Mouse (Mus musculus): ENCODE measurements around the gene Itpa.
A peak's percentile ranks its signal among the peaks of the same experiment; 100 is the strongest.

The Itpa gene

DNA sequence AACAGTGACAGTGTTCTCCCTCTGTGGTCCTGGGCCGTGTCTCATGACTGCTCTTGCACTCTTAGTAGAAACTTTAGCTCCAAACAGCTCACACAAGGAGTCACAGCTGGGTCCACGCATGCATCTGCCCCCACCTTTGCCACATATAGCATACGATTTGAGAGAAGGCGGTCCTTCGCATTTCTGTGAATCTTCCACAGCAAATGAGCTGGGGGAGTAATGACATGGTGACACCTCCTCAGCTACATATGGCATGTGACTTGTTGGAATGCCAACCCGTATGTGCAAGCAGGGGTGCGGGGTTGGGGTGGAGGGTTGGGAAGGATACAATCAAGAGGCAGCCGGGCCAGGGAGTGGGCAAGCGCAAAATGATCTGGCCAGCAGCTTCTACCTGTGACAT lies 10.9 kb upstream of the Itpa start:
- DNase-seq (ENCODE audit: low spot score in 2 of 2), result no peak

DNA sequence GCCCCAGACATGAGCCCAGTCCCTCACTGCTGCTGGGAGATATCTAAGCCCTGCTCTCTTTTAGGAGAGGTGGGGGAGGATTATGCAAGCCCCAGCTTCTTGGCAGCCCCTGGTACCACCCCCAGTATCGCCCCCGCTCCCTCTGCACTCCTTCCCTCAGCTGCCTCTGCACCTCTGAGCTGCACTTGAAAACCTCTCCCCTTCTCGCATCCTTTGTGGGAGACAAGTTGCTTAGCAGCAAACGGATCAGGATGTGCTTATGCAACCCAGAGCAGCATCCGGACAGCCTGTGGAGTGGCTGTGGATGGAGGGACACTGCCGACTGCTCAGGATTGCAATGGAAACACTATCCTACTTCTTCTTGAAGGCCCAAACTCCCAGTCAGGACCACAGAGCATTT lies 9.9 kb upstream of the Itpa start:
- peak; percentile 57 to 76 for DNase-seq (ENCODE audit: low spot score in 2 of 2)

DNA sequence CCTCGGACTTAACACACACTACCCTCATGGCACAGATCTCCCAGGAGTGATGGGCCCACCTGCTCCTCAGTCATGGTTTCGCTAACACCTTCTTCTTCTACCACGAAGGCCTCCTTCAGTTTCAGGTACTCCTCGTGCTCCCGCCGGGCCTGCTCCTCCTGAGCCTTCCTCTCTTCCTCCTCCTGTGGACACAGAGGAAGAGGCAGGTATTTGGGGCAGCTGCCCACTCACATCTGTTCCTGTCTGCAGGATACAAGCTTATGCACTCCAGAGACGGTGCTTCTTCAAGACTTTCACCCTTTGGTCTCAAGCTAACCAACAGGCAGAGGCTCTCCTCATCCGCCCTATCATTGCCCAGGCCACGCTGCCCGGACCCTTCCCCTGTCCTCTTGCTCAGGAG lies 8.9 kb upstream of the Itpa start:
- DNase-seq (ENCODE audit: low spot score in 2 of 2), result no peak

DNA sequence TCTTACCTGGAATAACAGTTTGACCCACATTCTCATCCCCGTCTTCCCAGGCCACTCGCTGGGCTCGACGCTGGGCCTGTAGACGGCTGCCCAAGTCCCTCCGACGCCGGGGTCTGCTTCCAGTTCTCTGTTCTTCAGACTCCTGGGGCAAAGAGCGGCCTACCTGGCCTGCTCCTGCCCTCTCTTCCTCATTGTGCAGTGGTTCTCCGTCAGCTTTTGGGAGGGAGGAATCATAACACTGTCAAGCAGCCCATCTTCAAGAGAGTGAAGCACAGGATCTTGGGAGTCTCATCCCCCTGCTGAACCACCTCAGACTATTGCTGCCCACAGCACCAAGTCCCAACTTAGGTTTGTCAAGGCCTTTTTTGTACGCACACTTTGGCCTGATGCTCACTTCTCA lies 4.1 kb upstream of the Itpa start:
- no peak for DNase-seq (ENCODE audit: low spot score in 2 of 2)

DNA sequence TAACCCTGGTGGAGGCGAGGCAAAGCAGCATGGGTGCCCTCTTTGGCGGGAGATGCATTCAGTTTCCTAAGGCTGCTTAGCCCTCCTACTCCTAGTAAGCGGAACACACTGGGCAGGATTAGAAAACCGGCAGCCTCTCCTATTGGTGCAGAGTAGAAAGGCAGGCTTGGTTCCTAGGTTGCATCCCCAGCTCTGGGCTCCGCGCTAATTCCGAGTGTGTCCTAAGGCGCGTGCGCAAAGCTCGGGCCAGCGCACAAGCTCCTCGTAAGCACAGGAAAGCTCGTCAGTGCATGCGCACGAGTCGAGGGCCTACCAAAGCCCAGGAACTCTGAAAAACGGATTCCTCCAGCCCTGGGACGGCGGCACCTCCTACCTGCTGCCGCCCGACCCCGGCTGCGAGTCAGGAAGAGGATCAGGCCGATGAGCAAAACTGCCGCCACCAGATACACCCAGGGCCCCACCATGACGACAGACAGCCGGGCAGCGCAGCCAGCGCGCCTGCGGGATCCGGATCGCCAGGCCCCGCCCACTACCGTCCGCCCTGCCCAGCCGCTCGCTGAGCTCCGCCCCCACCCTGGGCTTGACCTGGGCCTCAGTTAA lies 3.2 kb upstream of the Itpa start, which contains the start of gene Ddrgk1:
TSS of gene Ddrgk1 (minus strand) at position 558 of the 600 bp plus-strand sequence.
- DNase-seq (ENCODE audit: low spot score in 2 of 2), result peak; percentile 88 to 93

DNA sequence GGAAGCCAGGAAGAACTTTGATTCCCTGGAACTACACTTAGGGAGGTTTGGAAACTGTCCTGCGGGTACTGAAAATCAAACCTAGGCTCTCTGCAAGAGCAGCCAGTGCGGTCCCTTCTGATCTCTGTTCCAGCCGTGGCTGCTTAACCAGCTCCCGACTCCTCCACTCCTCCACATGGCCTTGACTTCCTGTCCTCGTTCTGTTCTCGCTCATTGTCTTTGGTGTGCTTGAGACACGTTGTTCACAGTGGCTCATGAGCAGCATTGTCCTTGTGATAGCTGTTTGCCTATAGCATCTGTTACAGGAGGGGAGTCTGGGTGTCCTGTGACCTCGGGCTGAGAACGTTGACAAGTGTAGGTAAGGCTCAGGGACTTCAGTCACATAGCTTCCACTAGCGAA lies 9.8 kb downstream of the Itpa start:
- DNase-seq (ENCODE audit: low spot score in 2 of 2), result no peak

DNA sequence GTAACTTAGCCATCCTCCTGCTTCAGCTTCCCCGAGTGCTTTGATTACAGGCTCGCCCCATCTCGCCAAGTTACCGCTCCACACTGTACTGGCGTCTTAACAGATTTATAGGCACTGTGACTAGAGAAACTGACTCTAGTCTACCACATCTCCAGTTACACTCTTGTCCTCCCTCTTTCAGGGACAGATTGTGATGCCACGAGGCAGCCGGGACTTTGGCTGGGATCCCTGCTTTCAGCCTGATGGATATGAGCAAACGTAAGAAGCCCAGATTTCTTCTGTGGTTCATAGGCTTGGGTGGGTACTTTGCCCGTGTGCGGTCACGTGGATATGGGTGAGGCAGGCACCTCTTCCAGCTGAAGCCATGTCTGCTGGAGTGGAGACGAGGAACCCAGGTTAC lies 11.7 kb downstream of the Itpa start:
- DNase-seq (ENCODE audit: low spot score in 2 of 2), result no peak

DNA sequence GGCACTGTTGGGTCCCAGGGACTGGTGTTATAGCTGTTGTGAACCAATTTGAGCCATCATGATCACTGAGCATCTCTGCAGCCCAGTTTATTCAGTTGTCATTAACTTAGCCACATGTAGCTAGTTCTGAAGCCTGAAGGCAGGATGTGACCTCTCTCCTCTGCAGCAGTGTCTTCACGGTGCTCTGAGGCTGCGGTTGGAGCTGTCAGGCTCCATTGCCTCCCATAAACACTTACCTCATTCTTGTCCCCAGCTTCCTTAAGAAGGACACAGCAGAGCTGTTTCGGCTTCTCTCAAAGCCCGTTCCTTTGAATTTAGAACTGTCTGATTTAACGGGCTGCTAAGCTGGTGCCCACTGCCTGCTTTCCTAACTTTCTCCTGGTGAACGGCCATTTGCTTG lies 12.5 kb downstream of the Itpa start:
- no peak for DNase-seq (ENCODE audit: low spot score in 2 of 2)

DNA sequence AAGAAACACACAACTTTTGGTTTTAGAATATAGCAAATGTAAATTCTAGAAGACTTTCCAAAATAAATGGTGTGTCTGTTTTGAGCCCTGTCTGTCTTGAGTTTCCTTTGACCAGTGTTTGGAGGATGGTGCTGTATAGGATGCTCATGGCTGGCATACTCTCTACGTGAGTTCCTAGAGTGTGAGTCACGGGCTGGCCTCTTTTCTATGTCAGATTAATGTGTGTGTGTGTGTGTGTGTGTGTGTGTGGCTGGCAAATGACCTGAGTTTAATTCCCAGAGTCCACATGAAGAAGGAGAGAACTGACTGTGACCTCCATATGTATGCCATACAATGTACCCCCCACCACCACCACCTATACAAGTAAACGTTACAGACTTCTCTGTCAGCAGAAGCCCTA lies 14.1 kb downstream of the Itpa start:
- DNase-seq (ENCODE audit: low spot score in 2 of 2), result no peak

DNA sequence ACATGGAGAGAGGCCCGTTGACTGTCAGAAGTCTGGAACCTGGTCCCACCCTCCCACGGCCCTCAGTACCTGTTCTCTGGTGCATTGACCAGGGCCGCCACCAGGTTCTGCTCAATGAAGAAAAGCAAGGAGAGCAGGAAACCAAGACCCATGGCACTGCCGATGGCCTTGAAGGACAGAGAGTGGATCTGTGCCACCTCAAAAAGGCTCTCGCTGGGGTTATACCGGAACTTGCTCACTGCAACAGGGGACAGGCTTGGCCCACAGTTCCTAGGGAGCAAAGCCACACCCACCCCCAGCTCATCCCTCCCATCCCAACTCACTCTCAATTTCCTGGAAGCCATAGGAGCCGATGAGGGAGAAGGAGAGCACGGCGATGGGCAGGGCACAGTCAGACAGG lies 18.0 kb downstream of the Itpa start:
- DNase-seq (ENCODE audit: low spot score in 2 of 2), result no peak

DNA sequence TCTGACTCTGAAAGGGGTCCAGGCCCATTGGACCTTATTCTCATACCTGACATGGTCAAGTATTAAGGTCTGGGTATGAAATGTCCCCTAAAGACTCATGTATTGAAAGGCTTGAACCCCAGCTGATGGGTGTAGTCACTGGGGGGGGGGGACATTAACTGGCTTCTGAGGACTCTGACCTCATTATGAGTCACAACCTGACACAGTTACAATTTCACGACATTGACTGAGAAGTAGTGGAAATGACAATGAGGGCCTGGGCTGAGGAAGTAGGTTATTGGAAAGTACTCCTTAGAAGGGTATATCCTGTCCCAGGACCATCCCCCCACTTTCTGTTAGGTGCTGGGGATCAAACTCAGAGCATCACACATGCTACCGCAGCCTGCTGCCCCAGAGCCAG lies 21.6 kb downstream of the Itpa start:
- no peak for DNase-seq (ENCODE audit: low spot score in 2 of 2)

DNA sequence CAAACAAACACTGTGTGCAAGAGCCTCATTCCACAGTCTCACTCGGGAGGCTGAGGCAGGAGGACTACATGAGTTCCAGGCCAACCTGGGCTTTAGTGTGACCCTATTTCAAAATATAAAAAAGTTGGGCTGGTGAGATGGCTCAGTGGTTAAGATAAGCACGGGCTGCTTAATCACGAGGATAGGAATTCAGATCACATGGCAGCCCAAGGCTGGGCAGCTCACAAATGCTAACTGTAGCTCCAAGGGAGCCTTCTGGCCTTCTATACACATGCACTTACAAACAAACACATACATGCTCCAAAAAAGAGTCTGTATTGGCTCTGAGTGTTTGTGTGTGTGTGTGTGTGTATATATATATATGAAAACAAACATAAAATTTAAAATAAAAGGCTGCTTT lies 26.2 kb downstream of the Itpa start:
- DNase-seq (ENCODE audit: low spot score in 2 of 2), result no peak

DNA sequence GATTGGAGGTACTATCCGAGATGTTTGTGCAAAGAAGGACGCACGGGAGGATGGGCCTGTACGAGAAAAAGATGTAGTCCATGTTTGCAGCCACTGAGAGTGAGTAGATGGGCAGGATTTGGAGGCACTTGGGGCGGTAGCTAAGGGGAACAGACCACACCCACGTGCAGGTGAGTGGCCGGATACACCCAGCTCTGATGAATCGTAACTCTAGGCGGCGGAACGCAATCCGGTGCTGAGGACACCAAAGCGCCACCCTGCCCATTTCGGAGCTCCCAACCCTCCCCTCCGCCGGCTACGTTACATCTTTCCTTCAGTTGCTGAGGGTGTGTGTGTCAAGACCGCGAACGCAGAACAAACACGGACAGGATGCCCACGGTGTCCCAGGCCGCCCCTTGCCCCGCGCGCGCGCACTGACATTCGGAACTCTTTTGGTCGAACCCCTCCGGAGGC lies 29.3 kb downstream of the Itpa start:
- DNase-seq (ENCODE audit: low spot score in 2 of 2), result no peak

DNA sequence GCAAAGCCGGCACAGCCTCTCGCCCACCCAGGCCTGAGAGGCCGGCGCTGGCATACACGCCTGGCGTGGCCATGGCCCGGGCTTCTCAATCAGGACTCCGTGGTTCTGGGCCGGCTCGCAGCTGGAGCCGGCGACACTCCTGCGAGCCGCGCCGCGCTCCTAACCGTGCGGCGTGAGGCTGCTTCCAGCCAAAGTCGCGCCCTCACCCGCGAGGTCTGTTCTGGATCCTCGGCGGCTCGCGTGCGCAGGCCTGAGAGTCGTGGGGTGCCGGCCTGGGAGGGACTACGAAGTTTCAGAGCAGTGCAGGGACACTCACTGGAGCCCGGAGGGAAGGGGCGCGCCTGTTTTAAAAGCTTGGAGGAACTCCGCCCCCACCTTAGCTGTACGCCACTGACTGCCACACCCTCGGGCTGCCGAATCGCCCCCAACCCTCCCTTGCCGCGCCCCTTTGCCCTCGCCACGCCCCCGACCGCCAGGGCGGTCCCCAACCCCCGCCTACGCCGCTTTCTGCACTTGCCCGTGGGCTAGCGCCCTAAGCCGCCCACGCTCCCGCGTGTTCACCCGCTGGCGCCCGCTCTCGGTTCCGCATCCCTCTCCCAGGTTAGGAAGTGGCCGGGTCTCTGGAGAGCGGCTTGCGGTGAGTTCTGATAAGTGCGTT lies 29.9 kb downstream of the Itpa start, which contains the start of gene Slc4a11:
TSS of gene Slc4a11 (minus strand) at position 367 of the 658 bp plus-strand sequence.
- no peak for DNase-seq (ENCODE audit: low spot score in 2 of 2)

DNA sequence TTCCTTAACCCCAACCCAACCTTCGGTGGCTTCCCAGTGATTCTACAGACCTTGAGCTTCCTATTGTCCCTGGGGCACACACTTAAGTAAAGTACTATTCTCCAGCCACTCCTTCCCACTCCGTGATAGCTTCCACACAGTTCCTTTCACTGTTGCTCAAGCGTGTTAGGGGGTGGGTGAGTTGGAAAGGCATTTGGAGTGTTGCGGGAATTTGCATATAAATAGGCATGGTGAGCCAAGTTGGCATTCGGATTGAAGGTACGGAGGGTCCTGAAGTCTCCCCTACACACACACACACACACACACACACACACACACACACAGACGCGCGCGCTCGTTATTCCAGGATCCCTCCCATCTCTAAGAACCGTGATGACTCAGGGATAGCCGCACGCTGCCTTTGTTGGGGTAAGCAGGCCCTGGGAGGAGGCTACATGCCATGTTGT lies 30.4 kb downstream of the Itpa start:
- no peak for DNase-seq (ENCODE audit: low spot score in 2 of 2)

DNA sequence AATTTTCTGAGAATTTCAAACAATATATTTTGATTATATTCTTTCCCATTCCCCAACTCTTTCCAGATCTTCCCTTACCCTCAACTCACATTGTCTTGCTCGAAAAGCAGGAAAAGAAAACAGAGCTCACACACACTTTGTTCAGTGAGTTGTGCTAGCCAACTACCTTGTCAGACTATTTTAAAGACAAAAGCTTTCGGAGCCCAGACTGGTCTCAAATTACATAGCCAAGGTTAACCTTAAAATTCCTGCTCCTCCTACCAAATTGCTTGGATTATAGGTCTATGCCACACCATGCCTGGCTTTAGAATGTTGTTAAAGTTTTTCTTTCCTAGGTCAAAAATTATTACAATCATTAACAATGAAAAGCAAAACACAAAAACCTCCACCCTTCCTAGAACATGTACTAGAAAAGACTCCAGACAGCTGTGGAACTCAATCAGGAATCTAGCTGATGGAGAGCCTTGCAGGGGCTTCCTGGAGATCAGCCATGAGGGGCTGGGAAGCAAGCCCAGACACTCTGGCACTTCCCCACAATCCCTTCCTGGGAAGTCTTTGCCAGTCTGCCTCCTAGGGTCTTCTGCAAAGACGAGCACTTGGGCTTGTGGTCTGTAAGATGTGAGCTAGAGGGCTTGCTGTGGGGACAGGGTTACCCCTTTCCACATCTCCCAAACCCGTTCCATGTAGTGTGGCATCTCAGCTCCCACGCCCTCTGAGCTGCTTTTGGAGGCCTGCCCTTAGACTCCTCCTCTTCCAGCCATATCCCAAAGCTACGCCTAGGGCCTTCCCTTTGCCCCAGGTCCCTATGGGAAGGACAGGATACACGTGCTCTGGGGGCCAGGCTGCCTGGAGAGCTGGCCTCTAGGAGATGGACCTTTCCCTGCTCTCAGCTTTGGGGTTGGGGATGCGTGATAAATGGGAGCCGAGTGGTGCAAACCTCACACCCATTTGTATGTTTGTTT lies 36.9 kb downstream of the Itpa start:
- DNase-seq (ENCODE audit: low spot score in 2 of 2), result no peak

DNA sequence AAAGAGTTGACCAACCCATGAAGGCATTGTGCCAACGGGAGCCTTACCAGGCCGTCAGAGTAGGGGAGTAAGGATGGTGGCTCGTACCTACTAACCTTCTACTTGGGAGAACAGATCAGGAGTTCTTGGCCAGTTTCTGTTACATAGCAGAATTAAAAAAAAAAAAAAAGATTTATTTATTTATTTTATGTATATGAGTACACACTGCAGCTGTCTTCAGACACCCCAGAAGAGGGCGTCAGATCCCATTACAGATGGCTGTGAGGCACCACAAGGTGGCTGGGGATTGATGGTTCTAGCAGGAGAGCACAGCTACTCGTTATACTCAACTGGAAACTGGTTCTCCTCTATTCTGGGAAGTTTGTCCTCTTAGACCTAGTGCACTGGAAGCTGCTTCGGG lies 37.8 kb downstream of the Itpa start:
- no peak for DNase-seq (ENCODE audit: low spot score in 2 of 2)

DNA sequence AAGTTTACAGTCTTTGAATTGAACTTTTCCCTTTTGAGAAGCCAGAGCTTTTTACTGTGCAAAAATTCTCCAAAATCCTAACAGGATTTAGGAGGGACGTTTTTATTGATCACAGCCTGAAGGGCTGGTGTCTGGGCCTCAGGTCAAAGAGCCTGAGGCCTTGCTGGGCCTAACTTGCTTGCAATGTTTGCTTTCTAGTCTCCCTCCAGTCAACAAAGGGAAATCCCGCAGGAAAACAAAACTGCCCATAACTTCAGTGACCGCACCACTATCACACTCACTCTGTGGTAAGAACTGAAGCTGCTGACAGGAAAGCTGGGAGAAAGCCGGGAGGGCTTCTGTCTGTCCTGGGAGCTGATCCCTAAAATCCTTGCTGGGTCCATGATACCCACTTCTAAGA lies 39.2 kb downstream of the Itpa start:
- no peak for DNase-seq (ENCODE audit: low spot score in 2 of 2)

DNA sequence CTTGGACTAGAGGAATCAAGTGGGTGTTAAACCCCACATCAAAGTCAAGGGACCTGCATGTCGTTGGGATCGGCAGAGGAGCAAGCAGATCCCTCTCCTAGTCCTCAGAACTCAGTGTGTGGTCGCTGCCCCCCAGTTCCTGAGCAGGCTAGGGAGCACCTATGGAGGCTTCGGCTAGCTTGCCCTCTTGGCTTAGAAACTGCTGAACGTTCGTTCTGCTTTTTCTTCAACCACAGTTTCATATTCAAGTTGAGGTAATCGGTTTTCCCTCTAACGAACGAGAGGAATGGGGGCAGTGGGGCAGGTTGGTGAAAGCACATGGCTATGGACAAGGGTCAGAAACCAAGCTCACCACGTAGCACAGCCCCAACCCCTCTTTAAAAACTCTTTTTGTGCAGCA lies 39.6 kb downstream of the Itpa start:
- no peak for DNase-seq (ENCODE audit: low spot score in 2 of 2)

DNA sequence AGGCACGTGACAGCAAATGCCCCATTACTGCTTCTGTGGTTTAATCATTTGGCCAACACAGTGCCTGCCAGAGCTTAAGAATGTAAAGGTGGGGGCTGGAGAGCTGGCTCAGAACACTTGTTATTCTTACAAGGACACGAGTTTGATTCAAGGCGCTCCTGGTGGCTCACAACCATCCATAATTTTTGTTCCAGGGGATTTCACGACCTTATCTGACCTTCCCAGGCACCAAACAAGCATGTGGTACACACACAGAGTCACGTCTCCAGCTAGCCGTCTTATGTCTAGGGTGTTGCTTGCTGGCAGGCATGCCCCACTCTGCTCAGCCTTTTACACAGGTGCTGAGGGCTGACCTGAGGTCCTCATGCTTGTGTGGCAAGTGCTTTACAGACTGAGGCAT lies 50.5 kb downstream of the Itpa start:
- DNase-seq (ENCODE audit: low spot score in 2 of 2), result no peak

DNA sequence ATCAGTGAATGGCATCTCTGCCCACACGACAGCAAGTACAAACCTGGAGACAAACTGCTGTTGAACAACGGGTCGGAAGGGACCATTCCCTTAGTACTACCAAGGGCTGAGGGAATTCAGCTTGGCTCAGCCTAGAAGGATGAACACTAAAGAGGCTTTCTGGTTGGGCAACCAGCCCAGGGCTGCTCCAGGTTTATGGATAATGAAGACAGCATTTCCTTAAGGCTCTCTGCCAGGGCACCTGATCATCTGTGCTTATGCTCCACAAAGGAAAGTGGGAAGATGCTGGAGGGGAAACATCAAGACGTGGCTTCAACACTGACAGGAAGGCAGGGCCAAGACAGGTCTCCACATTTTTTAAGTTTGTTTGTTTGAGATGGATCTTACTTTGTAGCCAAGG lies 57.0 kb downstream of the Itpa start:
- DNase-seq (ENCODE audit: low spot score in 2 of 2), result no peak

DNA sequence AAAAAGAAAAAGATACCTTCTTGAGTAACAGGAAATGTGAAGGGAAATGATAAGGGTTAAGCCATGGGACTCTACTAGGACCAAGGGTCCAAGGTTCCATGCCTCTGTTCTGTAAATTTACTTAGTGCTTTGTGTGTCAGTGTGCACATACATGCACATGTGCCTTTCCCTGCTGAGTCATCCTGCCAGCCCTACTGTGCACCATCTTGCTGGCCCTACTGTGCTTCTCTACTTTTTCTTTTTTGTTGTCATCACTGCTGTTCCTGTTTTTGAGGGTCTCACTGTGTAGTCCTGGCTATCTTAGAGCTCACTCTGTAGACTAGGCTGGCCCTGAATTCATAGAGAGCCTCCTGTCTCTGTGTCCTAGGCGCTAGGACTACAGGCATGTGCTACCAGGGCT lies 60.3 kb downstream of the Itpa start:
- no peak for DNase-seq (ENCODE audit: low spot score in 2 of 2)
